Mouse (Mus musculus) liver, embryonic 14.5 days (tissue): ENCODE data around the gene BC034090.

Experiments used
- CTCF ChIP-seq: IDR thresholded peaks from 2 replicates; pipeline ENCODE4 v1.5.1; 2016; ENCODE audit warnings: antibody characterized with exemption, low read depth, control low read depth
- EP300 ChIP-seq: IDR thresholded peaks from 2 replicates; pipeline ENCODE4 v1.6.1; 2016; ENCODE audit warnings: antibody characterized with exemption, low read depth

- TF ChIP-seq EP300 (no peak), CTCF (no peak)
Observed at GRCm38 (mm10) chr1:155191671-155192070, 52.6 kb downstream of the BC034090 start.
